Mouse (Mus musculus): ENCODE data around the gene Map1s.
A peak's percentile ranks its signal among the peaks of the same experiment; 100 is the strongest.

The Map1s gene

DNA sequence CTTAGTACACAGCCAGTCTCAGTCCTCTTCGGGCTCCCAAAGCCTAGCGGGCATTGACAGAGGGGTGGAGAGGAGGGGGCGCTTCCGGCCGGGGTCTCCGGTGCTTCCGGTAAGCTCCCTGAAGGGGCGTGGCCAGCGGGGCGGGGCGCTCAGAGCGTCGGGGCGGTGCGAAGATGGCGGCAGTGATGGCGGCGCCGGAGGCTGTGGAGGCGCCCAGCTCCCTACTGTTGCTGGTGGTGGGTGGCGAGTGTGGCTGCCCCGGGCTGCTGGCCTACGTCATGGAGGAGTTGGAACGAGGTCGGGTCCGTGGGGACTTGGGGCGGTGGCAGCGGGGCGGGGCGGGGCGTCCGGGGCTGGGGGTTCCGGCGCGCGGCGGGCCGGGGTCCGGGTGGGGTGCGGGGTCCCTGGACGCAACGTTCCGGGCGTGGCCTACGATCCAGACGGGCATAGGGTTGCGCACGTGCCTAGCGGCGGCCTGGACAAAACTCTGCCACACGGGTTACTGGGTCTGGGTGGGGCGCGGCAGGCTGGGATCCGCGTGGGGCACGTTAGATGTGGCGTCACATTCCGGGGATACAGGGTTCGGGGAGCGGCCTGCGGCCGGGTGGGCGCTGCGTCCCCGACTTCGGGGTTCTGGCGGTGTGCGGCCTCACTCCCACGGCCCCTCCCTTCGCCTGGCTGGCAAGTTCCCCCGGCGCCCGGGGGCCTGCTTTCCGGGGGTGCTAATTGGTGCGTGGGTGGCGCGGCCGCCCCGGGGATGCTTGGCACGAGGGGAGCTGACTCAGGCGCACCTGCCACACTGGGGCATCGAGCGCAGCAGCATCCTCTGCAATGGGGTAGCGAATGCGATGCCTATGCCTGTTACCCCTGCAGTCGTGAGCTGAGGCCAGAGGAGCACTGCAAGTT is at the start of gene Map1s:
Gene Map1s, plus strand, starts transcription at position 102 of the 906 bp plus-strand sequence.
- DNase-seq (ENCODE audit: low spot score in 2 of 2), result peak; percentile 80

GRCm38 (mm10) chr8:70856028-70856427 is 49.7 kb upstream of the Map1s start:
- no peak for DNase-seq (ENCODE audit: low spot score in 2 of 2)

DNA sequence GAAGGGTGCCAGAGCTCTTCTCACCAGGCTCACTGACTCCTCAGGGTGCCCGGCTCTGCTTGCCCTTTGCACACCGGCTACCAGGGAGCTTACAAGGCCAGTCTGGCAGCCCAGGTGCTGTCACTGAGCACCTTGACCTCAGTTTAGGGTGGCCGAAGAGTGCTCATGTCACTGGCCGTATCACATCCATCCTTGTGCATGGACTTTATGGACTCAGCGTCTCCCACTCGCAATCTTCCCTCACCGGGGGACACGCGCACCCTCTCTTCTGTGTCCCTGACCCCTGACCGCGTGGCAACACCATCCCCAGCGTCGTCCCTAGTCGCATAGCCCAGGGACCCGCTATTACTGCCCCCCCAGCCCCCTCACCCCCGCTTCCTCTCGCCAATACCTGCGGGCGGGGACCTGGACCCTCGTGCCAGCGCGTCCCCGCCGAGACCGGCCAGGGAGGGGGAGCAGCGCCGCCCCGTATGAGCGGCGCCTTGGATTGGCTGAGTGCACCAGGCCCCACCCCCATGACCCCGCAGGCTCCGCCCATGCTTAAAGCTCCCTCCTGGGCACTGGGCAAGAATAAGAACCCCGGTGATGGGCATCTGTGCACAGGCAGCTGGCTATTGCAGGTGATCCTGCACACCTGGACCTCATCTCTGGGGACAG is 49.1 kb upstream of the Map1s start:
- DNase-seq (ENCODE audit: low spot score in 2 of 2), result peak; percentile 78

DNA sequence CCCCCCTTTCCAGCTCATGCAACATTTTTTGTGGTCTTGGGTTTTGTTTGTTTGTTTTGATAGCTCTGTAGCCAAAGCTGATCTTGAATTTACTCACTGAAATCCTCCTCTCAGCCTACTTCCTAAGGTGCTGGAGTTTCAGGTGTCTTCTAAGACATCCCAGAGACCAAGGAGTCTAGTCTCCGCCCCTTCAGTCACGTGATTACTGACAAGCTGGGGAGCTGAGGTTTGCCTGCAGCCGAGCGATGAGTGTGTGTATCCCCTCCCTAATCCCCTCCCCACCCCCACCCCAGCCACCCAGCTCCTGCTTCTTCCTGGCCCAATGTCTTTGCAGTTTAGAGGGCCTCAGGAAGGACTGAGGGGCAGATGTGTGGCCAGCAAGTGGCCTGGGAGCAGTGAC is 48.2 kb upstream of the Map1s start:
- DNase-seq (ENCODE audit: low spot score in 2 of 2), result no peak

GRCm38 (mm10) chr8:70862824-70863641 is 42.7 kb upstream of the Map1s start, which contains the start of gene Kcnn1:
Gene Kcnn1 (minus strand): TSS chr8:70863258.
- no peak for DNase-seq (ENCODE audit: low spot score in 2 of 2)

DNA sequence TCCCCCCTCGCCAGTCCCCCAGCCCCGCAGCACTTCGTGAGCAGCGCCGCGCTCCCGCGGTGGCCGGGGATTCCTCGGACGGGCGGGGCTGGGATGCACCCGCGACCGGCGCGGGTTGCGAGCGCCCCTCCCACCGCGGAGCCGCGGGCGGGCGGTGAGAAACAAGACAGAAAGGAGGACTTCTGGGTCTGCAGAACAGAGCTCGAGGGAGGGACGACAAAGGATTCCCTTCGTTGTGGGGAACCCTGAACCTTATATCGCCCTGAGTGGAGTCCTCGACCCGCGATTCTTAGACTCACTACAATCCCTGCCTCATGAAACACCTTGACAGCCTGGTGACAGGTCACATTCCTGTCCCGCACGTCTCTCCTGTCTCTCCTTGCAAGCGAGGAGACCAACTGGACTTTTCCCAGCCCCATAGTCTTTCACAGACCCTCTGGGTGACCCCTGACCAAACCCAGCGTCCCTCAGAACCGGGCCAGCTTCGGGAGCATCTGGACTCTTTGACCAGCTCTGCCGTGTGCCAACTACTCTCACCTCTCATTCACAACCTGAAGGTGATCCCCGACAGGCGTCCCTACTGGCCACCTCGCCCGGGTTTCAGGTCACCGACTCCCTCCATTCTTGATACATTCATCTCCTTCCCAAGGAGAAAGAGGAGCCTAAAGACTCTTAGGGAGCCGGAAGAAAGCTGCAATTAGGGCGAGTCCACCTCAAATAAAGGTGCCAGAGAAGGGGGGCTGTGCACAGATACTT is 41.6 kb upstream of the Map1s start:
- DNase-seq (ENCODE audit: low spot score in 2 of 2), result no peak

DNA sequence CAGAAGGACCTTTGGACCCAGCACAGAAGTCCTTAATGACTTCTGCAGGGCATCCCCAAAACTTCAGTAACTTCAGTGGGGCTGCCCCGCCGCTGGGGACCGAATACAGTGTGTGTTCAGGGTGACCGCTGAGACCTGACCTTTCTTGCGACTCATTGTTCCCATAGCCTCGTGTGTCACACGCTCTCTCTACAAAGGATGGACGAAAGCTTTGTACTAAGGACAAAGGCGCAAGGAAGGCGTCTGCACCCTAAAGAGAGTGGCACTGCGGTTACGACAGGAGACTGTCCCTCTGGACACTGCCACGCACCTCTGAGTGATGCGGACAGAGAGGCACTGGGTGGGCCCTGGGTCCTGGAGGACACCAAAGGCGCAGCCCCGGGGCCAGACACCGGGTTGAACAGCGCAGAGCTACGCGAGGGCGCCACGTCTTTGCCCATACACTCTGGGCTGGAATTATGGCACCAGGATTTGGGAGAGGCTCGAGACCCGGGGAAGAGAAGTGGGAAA is 41.0 kb upstream of the Map1s start:
- no peak for DNase-seq (ENCODE audit: low spot score in 2 of 2)

- DNase-seq (ENCODE audit: low spot score in 2 of 2), result peak; percentile 100
These were observed 40.3 kb upstream of the Map1s start for GRCm38 (mm10) chr8:70865350-70866000.

DNA sequence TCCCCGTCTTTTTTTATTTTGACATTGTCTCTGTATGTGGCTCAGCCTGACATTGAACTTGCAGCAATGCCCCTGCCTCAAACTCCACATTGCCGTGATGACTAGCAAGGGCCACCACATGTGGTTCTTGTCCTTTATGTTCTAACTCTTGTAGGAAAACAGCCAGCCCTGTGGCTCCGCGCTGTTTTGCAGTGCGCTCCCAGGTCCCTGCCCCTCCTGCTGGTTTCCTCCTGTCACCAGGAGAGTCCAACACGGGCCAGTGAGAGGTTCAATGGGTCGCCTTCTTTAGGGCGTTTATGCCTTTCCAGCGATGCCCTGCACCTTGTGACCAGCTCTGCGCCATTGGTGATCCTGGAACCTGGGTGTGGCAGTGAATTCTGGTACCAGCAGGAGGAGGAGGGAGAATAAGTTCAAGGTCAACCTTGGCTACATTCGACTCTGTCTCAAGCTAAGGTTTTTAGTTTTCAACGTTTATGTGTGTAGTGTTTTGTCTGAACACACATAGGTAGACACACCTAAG is 39.7 kb upstream of the Map1s start:
- no peak for DNase-seq (ENCODE audit: low spot score in 2 of 2)

- DNase-seq (ENCODE audit: low spot score in 2 of 2), result no peak
These were observed 39.2 kb upstream of the Map1s start for GRCm38 (mm10) chr8:70866566-70866965.

DNA sequence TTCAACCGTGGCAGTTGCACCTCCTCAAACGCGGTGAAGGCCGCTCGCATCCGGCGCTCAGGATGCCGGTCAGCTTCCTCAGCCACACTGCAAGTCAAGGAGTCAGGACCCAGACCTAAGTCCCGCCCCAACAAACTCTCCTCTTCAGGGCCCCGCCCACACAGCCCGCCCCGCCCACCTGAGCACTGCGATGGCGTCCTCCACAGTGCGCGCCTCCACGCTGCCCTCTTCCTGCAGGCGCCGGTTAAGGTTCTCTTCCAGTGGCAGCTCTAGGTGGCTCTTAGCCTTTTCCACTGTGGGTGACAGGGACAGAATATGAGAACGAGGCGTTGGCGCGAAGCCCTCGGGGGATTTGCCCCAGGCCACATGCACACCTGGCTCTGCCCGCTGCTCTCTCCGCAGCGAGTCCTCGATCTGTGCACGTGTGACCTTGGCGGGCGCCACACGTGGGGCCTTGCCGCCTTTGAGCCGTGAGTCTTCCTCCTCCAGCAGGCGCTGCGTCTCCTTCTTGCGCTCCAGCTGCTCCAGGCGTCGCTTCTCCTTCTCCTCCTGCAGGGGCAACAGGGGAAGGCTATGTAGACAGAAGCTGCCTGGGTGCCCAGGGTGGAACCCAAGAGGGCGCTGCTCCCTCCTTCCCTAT is 37.1 kb upstream of the Map1s start:
- DNase-seq (ENCODE audit: low spot score in 2 of 2), result no peak

DNA sequence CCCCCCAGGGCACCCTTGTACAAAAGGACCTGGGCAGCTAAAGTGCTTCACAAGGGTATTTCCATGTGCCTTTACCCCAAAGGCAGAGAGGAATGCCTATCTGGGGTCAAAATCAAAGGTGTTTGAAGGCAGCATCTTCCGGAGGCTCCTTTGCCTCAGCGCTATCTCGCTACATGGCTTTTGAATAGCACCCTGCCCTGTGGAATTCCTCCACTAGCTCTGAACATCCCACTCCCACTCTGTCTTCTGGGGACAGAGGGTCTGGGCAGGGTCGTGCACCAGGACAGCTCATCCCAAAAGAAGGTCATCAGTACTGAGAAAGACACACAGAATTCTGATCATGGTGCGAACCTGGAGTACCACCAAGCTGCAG is 36.5 kb upstream of the Map1s start:
- DNase-seq (ENCODE audit: low spot score in 2 of 2), result no peak

DNA sequence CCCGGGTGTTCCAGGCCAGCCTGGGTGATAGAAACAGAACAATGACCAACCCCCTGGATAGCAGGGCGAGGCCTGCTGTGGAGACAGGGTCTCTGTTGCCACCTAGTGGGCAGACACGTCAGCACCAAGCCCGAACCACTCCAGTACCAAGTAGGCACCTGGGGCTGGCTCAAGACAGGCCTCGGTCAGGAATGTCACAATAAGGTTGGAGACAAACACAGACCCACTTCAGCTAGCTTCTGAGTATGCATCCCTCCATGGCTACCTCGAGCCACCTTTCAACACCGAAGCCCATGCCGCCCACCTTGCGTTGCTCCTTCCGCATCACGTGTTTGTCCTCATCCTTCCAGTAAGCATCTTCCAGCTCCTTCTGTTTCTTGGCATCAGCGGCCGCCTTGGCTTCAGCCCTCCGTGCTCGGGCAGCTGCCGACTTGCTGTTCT is 36.1 kb upstream of the Map1s start:
- DNase-seq (ENCODE audit: low spot score in 2 of 2), result peak; percentile 77 to 84

GRCm38 (mm10) chr8:70871195-70871807 is 34.4 kb upstream of the Map1s start:
- DNase-seq (ENCODE audit: low spot score in 2 of 2), result no peak

GRCm38 (mm10) chr8:70872643-70873363 is 32.9 kb upstream of the Map1s start:
- no peak for DNase-seq (ENCODE audit: low spot score in 2 of 2)

DNA sequence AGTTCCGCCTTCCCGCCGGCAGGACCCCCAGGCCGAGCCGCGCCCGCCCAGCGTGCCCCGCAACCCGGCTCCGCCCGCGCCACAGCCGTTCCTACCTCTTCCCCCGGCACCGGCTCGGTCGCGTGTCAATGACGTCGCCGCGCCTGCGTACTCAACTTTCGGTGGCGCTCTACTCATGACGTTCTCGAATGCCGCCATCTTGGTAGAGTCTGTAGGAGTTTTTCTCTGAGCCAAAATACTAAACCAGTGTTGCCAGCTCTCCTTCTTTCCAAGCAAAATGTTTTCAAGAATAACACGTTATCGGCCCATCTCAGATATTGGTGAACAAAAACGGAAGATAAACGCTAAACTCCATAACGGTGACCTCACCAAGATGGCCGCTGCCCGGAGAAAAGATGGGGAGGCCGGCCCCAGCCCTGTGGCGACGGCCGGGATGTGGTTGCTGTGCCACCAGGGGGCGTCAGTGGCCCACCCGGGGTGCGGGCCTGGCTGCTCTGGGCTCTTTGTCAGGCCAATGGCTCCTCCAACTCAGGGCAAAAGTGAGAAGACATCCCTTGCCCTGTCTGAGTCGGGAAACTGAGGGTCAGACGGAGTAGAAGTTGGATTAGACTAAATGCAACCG is 32.3 kb upstream of the Map1s start, which contains the start of gene Ccdc124:
Gene Ccdc124, minus strand, starts transcription at position 572 of the 622 bp plus-strand sequence.
- DNase-seq (ENCODE audit: low spot score in 2 of 2), result peak; percentile 96 to 97

- DNase-seq (ENCODE audit: low spot score in 2 of 2), result no peak
These were observed 31.3 kb upstream of the Map1s start for GRCm38 (mm10) chr8:70874441-70874840.

- DNase-seq (ENCODE audit: low spot score in 2 of 2), result no peak
These were observed 29.4 kb upstream of the Map1s start for GRCm38 (mm10) chr8:70876382-70876781.

All from right cerebral cortex, adult 2 months (tissue).